Mouse (Mus musculus) MEL (cell line): Measurements from ENCODE around the gene Nectin4. TPM values are rescaled to one million over a fixed set of nuclear protein-coding genes. Genes with fewer than 3 reads are reported as not detected.

ENCODE experiments used
- DNase-seq: peaks from one replicate; pipeline ENCODE4 v3.0.0; 2011; ENCODE audit warnings: low read depth, low spot score
- H3K27ac ChIP-seq: 2 replicates; pipeline ENCODE4 v1.5.1; 2012; ENCODE audit warnings: low read depth, mild to moderate bottlenecking, control low read depth, low read length, moderate library complexity; ENCODE audit not compliant: control insufficient read depth
- H3K27me3 ChIP-seq, 2 experiments: fragments of 150-350 bp in 1 of 2; sonication (generic) in 1 of 2; 2 replicates each; pipeline ENCODE4 v1.6.1; 2012; ENCODE audit warnings: low read length in 2 of 2, mild to moderate bottlenecking in 2 of 2, improper control_type of control experiment in 1 of 2, moderate library complexity in 1 of 2; ENCODE audit not compliant: insufficient read depth in 2 of 2, control insufficient read depth in 1 of 2
- H3K36me3 ChIP-seq, 2 experiments: 2 replicates each; pipeline ENCODE4 v1.6.1; 2012 to 2014; ENCODE audit warnings: low read length in 2 of 2, improper control_type of control experiment in 1 of 2, inconsistent platforms in 1 of 2, mild to moderate bottlenecking in 1 of 2; ENCODE audit not compliant: insufficient read depth in 2 of 2, control insufficient read depth in 1 of 2
- H3K4me1 ChIP-seq, 2 experiments: fragments of 150-350 bp in 1 of 2; sonication (generic) in 1 of 2; 2 replicates each; pipeline ENCODE4 v1.6.1; 2012; ENCODE audit warnings: low read length in 2 of 2, improper control_type of control experiment in 1 of 2, mild to moderate bottlenecking in 1 of 2; ENCODE audit not compliant: insufficient read depth in 2 of 2, control insufficient read depth in 1 of 2
- H3K4me3 ChIP-seq, 2 experiments: fragments of 150-350 bp in 1 of 2; sonication (generic) in 1 of 2; 2 replicates each; pipeline ENCODE4 v1.5.1; 2012; ENCODE audit warnings: low read depth in 2 of 2, low read length in 2 of 2, mild to moderate bottlenecking in 2 of 2, moderate library complexity in 2 of 2, control low read depth in 1 of 2, improper control_type of control experiment in 1 of 2; ENCODE audit not compliant: control insufficient read depth in 1 of 2, insufficient read depth in 1 of 2
- H3K79me2 ChIP-seq: 2 replicates; pipeline ENCODE4 v1.6.1; 2012; ENCODE audit warnings: mild to moderate bottlenecking, low read length, moderate library complexity; ENCODE audit not compliant: control insufficient read depth, poor library complexity, insufficient read depth
- H3K9ac ChIP-seq: 2 replicates; pipeline ENCODE4 v1.6.1; 2012; ENCODE audit warnings: low read depth, mild to moderate bottlenecking, control low read depth, low read length, moderate library complexity; ENCODE audit not compliant: control insufficient read depth, poor library complexity, severe bottlenecking
- H3K9me3 ChIP-seq: fragments of 150-350 bp; sonication (generic); replicated peaks from 2 replicates; pipeline ENCODE4 v1.6.1; 2012; ENCODE audit warnings: mild to moderate bottlenecking, low read length, improper control_type of control experiment, moderate library complexity; ENCODE audit not compliant: insufficient read depth
- BHLHE40 ChIP-seq: IDR thresholded peaks from 2 replicates; pipeline ENCODE4 v1.6.1; 2012; ENCODE audit warnings: low read depth, mild to moderate bottlenecking, inconsistent platforms, low read length, improper control_type of control experiment, borderline replicate concordance
- CTCF ChIP-seq, 3 experiments: IDR thresholded peaks in 2 of 3; conservative IDR thresholded peaks in 1 of 3; 2 replicates each; pipeline ENCODE4 v1.5.1; 2011 to 2012; ENCODE audit warnings: low read length in 3 of 3, low read depth in 2 of 3, mild to moderate bottlenecking in 2 of 3, improper control_type of control experiment in 1 of 3, inconsistent platforms in 1 of 3, mixed read lengths in 1 of 3, moderate library complexity in 1 of 3; ENCODE audit not compliant: control insufficient read depth in 1 of 3, insufficient read depth in 1 of 3, poor library complexity in 1 of 3, severe bottlenecking in 1 of 3
- E2F4 ChIP-seq: IDR thresholded peaks from 2 replicates; pipeline ENCODE4 v1.6.1; 2011; ENCODE audit warnings: low read depth, low read length, improper control_type of control experiment, borderline replicate concordance
- ELF1 ChIP-seq: IDR thresholded peaks from 2 replicates; pipeline ENCODE4 v1.6.1; 2014; ENCODE audit warnings: low read depth, mild to moderate bottlenecking, inconsistent platforms, low read length, improper control_type of control experiment, moderate library complexity
- EP300 ChIP-seq, 2 experiments: IDR thresholded peaks; 2 replicates each; pipeline ENCODE4 v1.6.1; 2011; ENCODE audit warnings: improper control_type of control experiment in 2 of 2, low read length in 2 of 2, low read depth in 1 of 2, mild to moderate bottlenecking in 1 of 2
- GABPA ChIP-seq: IDR thresholded peaks from 2 replicates; pipeline ENCODE4 v1.6.1; 2012; ENCODE audit warnings: low read depth, mild to moderate bottlenecking, inconsistent platforms, low read length, improper control_type of control experiment, moderate library complexity
- GATA1 ChIP-seq: IDR thresholded peaks from 2 replicates; pipeline ENCODE4 v1.6.1; 2011; ENCODE audit warnings: low read depth, low read length, improper control_type of control experiment
- HCFC1 ChIP-seq: IDR thresholded peaks from 2 replicates; pipeline ENCODE4 v1.6.1; 2012; ENCODE audit warnings: low read depth, mild to moderate bottlenecking, inconsistent platforms, low read length, improper control_type of control experiment, moderate library complexity
- JUND ChIP-seq: IDR thresholded peaks from 2 replicates; pipeline ENCODE4 v1.6.1; 2011; ENCODE audit warnings: low read depth, mild to moderate bottlenecking, improper control_type of control experiment, low read length
- KAT2A ChIP-seq: conservative IDR thresholded peaks from 2 replicates; pipeline ENCODE4 v1.6.1; 2012; ENCODE audit warnings: low read depth, low read length, improper control_type of control experiment, inconsistent platforms
- MAFK ChIP-seq: IDR thresholded peaks from 2 replicates; pipeline ENCODE4 v1.6.1; 2011; ENCODE audit warnings: low read depth, mild to moderate bottlenecking, low read length, improper control_type of control experiment, borderline replicate concordance
- MAX ChIP-seq: IDR thresholded peaks from 2 replicates; pipeline ENCODE4 v1.6.1; 2011; ENCODE audit warnings: low read length, improper control_type of control experiment
- MAZ ChIP-seq: IDR thresholded peaks from 2 replicates; pipeline ENCODE4 v1.6.1; 2012; ENCODE audit warnings: low read depth, mild to moderate bottlenecking, inconsistent platforms, low read length, improper control_type of control experiment
- MEF2A ChIP-seq: IDR thresholded peaks from 2 replicates; pipeline ENCODE4 v1.6.1; 2014; ENCODE audit warnings: low read depth, mild to moderate bottlenecking, inconsistent platforms, low read length, improper control_type of control experiment; ENCODE audit not compliant: poor library complexity, insufficient replicate concordance, severe bottlenecking; ENCODE audit errors: extremely low read depth
- MXI1 ChIP-seq: IDR thresholded peaks from 2 replicates; pipeline ENCODE4 v1.6.1; 2011; ENCODE audit warnings: mild to moderate bottlenecking, low read depth, low read length, improper control_type of control experiment
- MYC ChIP-seq: IDR thresholded peaks from 2 replicates; pipeline ENCODE4 v1.6.1; 2011; ENCODE audit warnings: low read depth, mild to moderate bottlenecking, low read length, improper control_type of control experiment, moderate library complexity
- NRF1 ChIP-seq: IDR thresholded peaks from 2 replicates; pipeline ENCODE4 v1.6.1; 2014; ENCODE audit warnings: low read depth, mild to moderate bottlenecking, inconsistent platforms, low read length, improper control_type of control experiment, moderate library complexity; ENCODE audit not compliant: poor library complexity, insufficient read depth, severe bottlenecking
- POLR2AphosphoS2 ChIP-seq: IDR thresholded peaks from 2 replicates; pipeline ENCODE4 v1.6.1; 2011; ENCODE audit warnings: low read length, improper control_type of control experiment
- RCOR1 ChIP-seq: IDR thresholded peaks from 2 replicates; pipeline ENCODE4 v1.6.1; 2012; ENCODE audit warnings: low read depth, mild to moderate bottlenecking, inconsistent platforms, low read length, improper control_type of control experiment
- SIN3A ChIP-seq: IDR thresholded peaks from 2 replicates; pipeline ENCODE4 v1.6.1; 2012; ENCODE audit warnings: low read length, improper control_type of control experiment, inconsistent platforms
- SMC3 ChIP-seq: IDR thresholded peaks from 2 replicates; pipeline ENCODE4 v1.6.1; 2011; ENCODE audit warnings: low read depth, low read length, improper control_type of control experiment
- TAL1 ChIP-seq: IDR thresholded peaks from 2 replicates; pipeline ENCODE4 v1.6.1; 2012; ENCODE audit warnings: mild to moderate bottlenecking, inconsistent platforms, low read length, moderate library complexity, mixed read lengths
- UBTF ChIP-seq: IDR thresholded peaks from 2 replicates; pipeline ENCODE4 v1.6.1; 2012; ENCODE audit warnings: low read depth, mild to moderate bottlenecking, inconsistent platforms, low read length, improper control_type of control experiment, moderate library complexity, borderline replicate concordance; ENCODE audit not compliant: insufficient read depth
- USF2 ChIP-seq, 2 experiments: IDR thresholded peaks; 2 replicates each; pipeline ENCODE4 v1.6.1; 2011 to 2012; ENCODE audit warnings: improper control_type of control experiment in 2 of 2, low read length in 2 of 2, borderline replicate concordance in 1 of 2, inconsistent platforms in 1 of 2, low read depth in 1 of 2, mild to moderate bottlenecking in 1 of 2; ENCODE audit not compliant: insufficient read depth in 1 of 2
- ZC3H11A ChIP-seq: IDR thresholded peaks from 2 replicates; pipeline ENCODE4 v1.6.1; 2012; ENCODE audit warnings: low read depth, mild to moderate bottlenecking, inconsistent platforms, low read length, improper control_type of control experiment
- ZKSCAN1 ChIP-seq: IDR thresholded peaks from 2 replicates; pipeline ENCODE4 v1.6.1; 2012; ENCODE audit warnings: low read depth, mild to moderate bottlenecking, inconsistent platforms, low read length, improper control_type of control experiment, moderate library complexity
- polyA plus RNA-seq, 2 experiments: library from polyadenylated mRNA; stranded (reverse) in 1 of 2; unstranded in 1 of 2; fragments of >175 nt in 1 of 2; fragments of >200 nt in 1 of 2; gene quantifications; 2 replicates each; pipeline versions ENCODE4 v1.2.1 to v1.2.4; 2012; ENCODE audit warnings: low replicate concordance in 2 of 2, low read depth in 1 of 2; ENCODE audit not compliant: insufficient read length in 2 of 2, insufficient read depth in 1 of 2, missing spikeins in 1 of 2
- total RNA-seq: library from RNA; depleted of rRNA; stranded (reverse); fragments of 300-350 nt; gene quantifications from 2 replicates; pipeline ENCODE4 v1.2.3, GENCODE M21; 2012

The Nectin4 gene
- total and polyA plus RNA-seq, 3 experiments = 0.04 to 0.15 TPM; not detected in 1

DNA sequence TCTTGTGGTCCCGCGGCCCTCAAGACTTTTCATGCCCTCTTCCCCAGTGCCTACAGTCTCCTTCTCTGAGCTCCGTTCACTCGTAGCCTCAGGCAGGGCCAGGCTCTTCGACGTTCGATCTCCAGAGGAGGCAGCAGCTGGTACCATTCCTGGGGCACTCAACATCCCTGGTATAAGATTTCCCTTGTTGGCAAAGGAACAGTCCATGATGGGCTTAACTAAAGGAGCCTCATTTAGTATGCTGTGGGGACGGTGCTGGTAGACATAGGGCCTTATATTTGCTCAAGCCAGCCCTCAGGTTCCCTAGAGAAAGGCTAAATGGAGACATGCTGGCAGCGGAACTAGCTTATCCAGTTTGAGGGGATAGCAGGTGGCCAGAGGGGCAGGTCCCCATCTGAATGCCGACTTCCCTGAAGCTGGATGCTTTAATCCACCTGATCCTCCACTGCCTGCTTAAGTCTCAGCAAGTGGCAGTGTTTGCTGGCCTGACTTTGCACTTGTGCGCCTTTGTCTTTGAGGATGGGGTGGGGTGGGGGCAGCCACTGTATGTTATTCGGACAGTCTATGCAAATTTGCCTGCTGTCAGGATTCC, 49.5 kb downstream of the Nectin4 start:
- Histone ChIP-seq H3K36me3 (peaks cover 1 to 10% of the 10 kb centered on the region in 2 experiments; a peak in 3 of 4 replicates), H3K27me3 (no peaks in the 10 kb centered on the region), H3K4me3 (no peak overlapping the region), H3K4me1 (peaks cover 0 to 6% of the 10 kb centered on the region in 2 experiments; a peak in 1 of 4 replicates), H3K9ac (no peak overlapping the region), H3K27ac (no peak overlapping the region), H3K79me2 (no peaks in the 10 kb centered on the region; the same call in 1 of the 2 replicates), H3K9me3 (no peaks in the 10 kb centered on the region)
- TF ChIP-seq MAX (no peak), NRF1 (no peak), RCOR1 (no peak), GATA1 (no peak), SMC3 (no peak), ZKSCAN1 (no peak), EP300 (IDR thresholded peaks at IDR 0.05; ENCODE audit: low read depth in 1 of 2, low read length in 2 of 2) (no peak), MAFK (no peak), GABPA (no peak), ZC3H11A (no peak), KAT2A (no peak), MAZ (no peak), ELF1 (no peak), MXI1 (no peak), UBTF (no peak), JUND (no peak), E2F4 (no peak)
- no peak for DNase-seq

GRCm38 (mm10) chr1:171419905-171420304, 50.0 kb downstream of the Nectin4 start:
- Histone ChIP-seq H3K27me3 (no peaks in the 10 kb centered on the region), H3K79me2 (no peaks in the 10 kb centered on the region), H3K4me1 (peaks cover 0 to 9% of the 10 kb centered on the region in 2 experiments; a peak in 2 of 4 replicates), H3K27ac (no peak overlapping the region), H3K9ac (no peak overlapping the region), H3K9me3 (no peaks in the 10 kb centered on the region), H3K4me3 (no peak overlapping the region), H3K36me3 (peaks cover 1 to 15% of the 10 kb centered on the region in 2 experiments; a peak in 3 of 4 replicates)
- TF ChIP-seq MAZ (no peak), TAL1 (no peak), MAX (no peak), USF2 (IDR thresholded peaks at IDR 0.05; ENCODE audit: borderline replicate concordance in 1 of 2, insufficient read depth in 1 of 2, low read depth in 1 of 2, low read length in 2 of 2) (no peak), SIN3A (no peak), MEF2A (no peak), CTCF (IDR thresholded peaks at IDR 0.05 in 2 of 3, conservative IDR thresholded peaks at IDR 0.05 in 1 of 3; ENCODE audit: control insufficient read depth in 1 of 3, insufficient read depth in 1 of 3, low read depth in 2 of 3, low read length in 3 of 3, poor library complexity in 1 of 3, severe bottlenecking in 1 of 3) (no peak), E2F4 (no peak), HCFC1 (no peak), UBTF (no peak), ZC3H11A (no peak), MYC (no peak), POLR2AphosphoS2 (no peak), GABPA (no peak), BHLHE40 (no peak), GATA1 (no peak), KAT2A (no peak)
- DNase-seq = no peak
